8 mouse cellular contexts compared by ENCODE assay signal in genomic region chrX:103981806-103982205, GRCm38 (mm10). TPM values are rescaled to one million over a fixed set of nuclear protein-coding genes. Genes with fewer than 3 reads are reported as not detected.
DNase-seq lines count a peak whose midpoint lies in the region; ATAC-seq lines count a peak whose summit lies in the region.

No protein-coding gene starts in this region.

- peaks cover 3% of the 10 kb centered on the region; the same call in 1 of the 2 replicates for H3K9me3 ChIP-seq in kidney, embryonic 16.5 days (ENCODE audit: low read length)
- H3K9me3 ChIP-seq in hindbrain, embryonic 13.5 days = no peaks in the 10 kb centered on the region
- no peaks in the 10 kb centered on the region for H3K9me3 ChIP-seq in midbrain, embryonic 13.5 days

- H3K27ac ChIP-seq in kidney, embryonic 16.5 days (ENCODE audit: low read length) = peak overlapping the region; percentile 90
- H3K27ac ChIP-seq in hindbrain, embryonic 13.5 days = peak overlapping the region; percentile 83
- peak overlapping the region; percentile 89; the same call in 1 of the 2 replicates for H3K27ac ChIP-seq in midbrain, embryonic 13.5 days

- H3K9ac ChIP-seq in kidney, embryonic 16.5 days (replicated peaks; ENCODE audit: low read length) = no peak overlapping the region
- H3K9ac ChIP-seq in hindbrain, embryonic 13.5 days = no peak overlapping the region
- no peak overlapping the region for H3K9ac ChIP-seq in midbrain, embryonic 13.5 days (replicated peaks)

- peak overlapping the region; percentile 52 for H3K4me2 ChIP-seq in kidney, embryonic 16.5 days (replicated peaks; ENCODE audit: low read depth, low read length)
- H3K4me2 ChIP-seq in hindbrain, embryonic 13.5 days = peak overlapping the region; percentile 47
- peak overlapping the region; percentile 47 for H3K4me2 ChIP-seq in midbrain, embryonic 13.5 days (replicated peaks)

- H3K27me3 ChIP-seq in kidney, embryonic 16.5 days (ENCODE audit: insufficient read depth, low read length) = peaks cover 3% of the 10 kb centered on the region; the same call in 1 of the 2 replicates
- H3K27me3 ChIP-seq in hindbrain, embryonic 13.5 days = peaks cover 40% of the 10 kb centered on the region
- peaks cover 34% of the 10 kb centered on the region; the same call in 1 of the 2 replicates for H3K27me3 ChIP-seq in midbrain, embryonic 13.5 days

- no peak for ATAC-seq in kidney, embryonic 16.5 days (ENCODE audit: low FRiP score, low TSS enrichment)
- ATAC-seq in hindbrain, embryonic 13.5 days (ENCODE audit: low FRiP score) = no peak
- no peak for ATAC-seq in midbrain, embryonic 13.5 days

- no peaks in the 10 kb centered on the region for H3K4me1 ChIP-seq in kidney, embryonic 16.5 days (ENCODE audit: insufficient read depth, low read length)
- H3K4me1 ChIP-seq in hindbrain, embryonic 13.5 days (replicated peaks) = 0 out of 2 replicates have a peak, but pooled peaks cover 3% of the 10 kb centered on the region
- H3K4me1 ChIP-seq in midbrain, embryonic 13.5 days (replicated peaks) = 0 out of 2 replicates have a peak, but pooled peaks cover 8% of the 10 kb centered on the region

- no peak for DNase-seq in kidney, adult 8-10 months
- peak; percentile 6 for DNase-seq in c-Kit-positive CD71-positive TER-119-negative erythroid progenitor cells, embryonic 14.5 days (ENCODE audit: low read depth)
- DNase-seq in T-cell, adult 2 months (ENCODE audit: low spot score) = no peak
- no peak for DNase-seq in right cerebral cortex, adult 2 months (ENCODE audit: low spot score in 2 of 2)
- DNase-seq in layer of hippocampus, postnatal 25 days (ENCODE audit: extremely low spot score in 1 of 2, low spot score in 1 of 2) = no peak

- H3K4me3 ChIP-seq in kidney, embryonic 16.5 days (ENCODE audit: low read length) = peak overlapping the region; percentile 79
- peak overlapping the region; percentile 70 for H3K4me3 ChIP-seq in hindbrain, embryonic 13.5 days
- peak overlapping the region; percentile 76 for H3K4me3 ChIP-seq in midbrain, embryonic 13.5 days (replicated peaks)

- WGBS in kidney, embryonic 16.5 days = 82% methylated on average over 10 of the region's 10 CpGs
- WGBS in hindbrain, embryonic 13.5 days = 83% methylated on average over 10 of the region's 10 CpGs
- WGBS in midbrain, embryonic 13.5 days = 77% methylated on average over 10 of the region's 10 CpGs

- no peaks in the 10 kb centered on the region for H3K36me3 ChIP-seq in kidney, embryonic 16.5 days (ENCODE audit: insufficient read depth, low read length)
- H3K36me3 ChIP-seq in hindbrain, embryonic 13.5 days = 0 out of 2 replicates have a peak, but pooled peaks cover 4% of the 10 kb centered on the region
- H3K36me3 ChIP-seq in midbrain, embryonic 13.5 days = peaks cover 8% of the 10 kb centered on the region; the same call in 1 of the 2 replicates

RNA-seq across cellular contexts. Expression of gene Rlim, which starts 0.7 kb away (rescaled TPM):
- 34.2 and 38.9 TPM in 2 replicates for polyA plus RNA-seq in kidney, embryonic 16.5 days (2015; fragmentation: Nextera tagmentation; extraction: Ambion mirVana)
- polyA plus RNA-seq in hindbrain, embryonic 13.5 days (2015; fragmentation: Nextera tagmentation; extraction: Ambion mirVana) = 31.3 and 32.1 TPM in 2 replicates
- polyA plus RNA-seq in midbrain, embryonic 13.5 days (2015; fragmentation: Nextera tagmentation; extraction: Ambion mirVana) = 33.3 and 36.3 TPM in 2 replicates
- total RNA-seq in layer of hippocampus, postnatal 25 days (2021) = 10 to 100 TPM; 47.4 to 53.2 TPM
